Mouse (Mus musculus) left cerebral cortex, postnatal 14 days (tissue): ENCODE results near the gene Nmd3. TPM values are rescaled to one million over a fixed set of nuclear protein-coding genes. Genes with fewer than 3 reads are reported as not detected.

Experiments
- DNase-seq, 2 experiments: peaks; one replicate each; pipeline ENCODE4 v3.0.0; 2021 to 2022; ENCODE audit warnings: low spot score in 2 of 2, mixed read lengths in 1 of 2
- intact Hi-C: fragments of 180-260 bp; cut with DNase I; formaldehyde crosslinking; loops from one replicate; pipeline ENCODE4 v1.15.1; 2025
- long read RNA-seq, 2 experiments: library from polyadenylated mRNA; stranded (forward); transcript quantifications; one replicate each; pipeline ENCODE4 v2.0.0; 2021
- total RNA-seq, 2 experiments: library from RNA; stranded (reverse); gene quantifications; 2 replicates each; pipeline ENCODE4 v1.2.3; 2021

Nmd3 gene
- 10 to 100 TPM; 46.4 to 55.9 TPM for total RNA-seq
- long read RNA-seq, experiment 1, full-length matches to known transcripts, result 17 of 24 reads
- long read RNA-seq, experiment 1, partial matches to known transcripts, result 2 of 24 reads
- long read RNA-seq, experiment 1, other reads (novel, unspliced or antisense), result 5 of 24 reads
- long read RNA-seq, experiment 2, full-length matches to known transcripts, result 15 of 22 reads
- long read RNA-seq, experiment 2, partial matches to known transcripts, result 1 of 22 reads
- long read RNA-seq, experiment 2, other reads (novel, unspliced or antisense), result 6 of 22 reads

DNA sequence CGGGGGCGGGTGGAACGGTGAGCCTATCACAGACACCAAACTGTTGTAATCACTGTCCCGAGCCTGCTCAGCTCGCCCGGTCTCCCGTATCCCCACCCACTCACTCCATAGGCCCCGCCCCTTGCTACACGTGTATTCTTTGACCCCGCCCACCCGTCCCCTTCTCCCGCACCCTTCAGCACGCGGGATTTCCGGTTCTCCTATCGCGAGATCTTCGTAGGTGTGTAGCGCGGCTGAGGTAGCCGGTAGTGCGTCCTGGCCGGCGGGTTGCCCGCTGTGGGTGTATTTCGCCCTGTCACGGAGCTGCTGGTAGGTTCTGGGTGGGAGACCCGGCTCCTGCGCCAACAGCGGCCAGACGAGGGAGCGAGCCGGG lies at the start of gene Nmd3:
Gene Nmd3 (plus strand): TSS at position 172 of the 373 bp plus-strand sequence.
- intact Hi-C loops, result loop anchor here (5.0 to 10.0 kb wide), 3 partner anchors 124 to 627 kb away; partner anchors contain the start of genes B3galnt1 and Ppm1l
- peak; percentile 89 to 91 for DNase-seq

GRCm38 (mm10) chr3:69673351-69673750 lies 48.4 kb upstream of the Nmd3 start:
- intact Hi-C loops, result loop anchor here (5.0 kb wide), 1 partner anchor 76 kb away; the partner anchor contains the start of gene B3galnt1
- peak; percentile 8 to 42 for DNase-seq

DNA sequence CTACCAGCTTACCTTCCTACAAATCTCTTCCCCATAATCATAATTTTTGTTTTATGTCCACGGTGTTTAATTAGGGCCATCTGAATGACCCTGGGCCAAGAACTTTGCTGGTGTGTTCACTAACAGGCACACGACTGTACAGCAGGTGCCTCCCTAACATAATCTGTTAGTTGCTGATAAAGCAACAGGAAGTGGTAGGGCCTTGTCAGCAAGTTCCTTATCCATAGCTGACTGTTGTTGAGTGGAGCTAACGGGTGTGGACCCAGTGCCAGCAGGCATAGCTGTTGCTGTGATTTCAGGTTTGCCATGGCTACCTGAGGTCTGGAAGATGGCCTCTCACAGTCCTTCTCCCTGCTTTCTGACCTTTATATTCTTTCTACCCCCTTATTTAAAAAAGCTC lies 47.6 kb upstream of the Nmd3 start:
- intact Hi-C loops, result loop anchor here (5.0 kb wide), 1 partner anchor 77 kb away; the partner anchor contains the start of gene B3galnt1
- DNase-seq, result no peak

DNA sequence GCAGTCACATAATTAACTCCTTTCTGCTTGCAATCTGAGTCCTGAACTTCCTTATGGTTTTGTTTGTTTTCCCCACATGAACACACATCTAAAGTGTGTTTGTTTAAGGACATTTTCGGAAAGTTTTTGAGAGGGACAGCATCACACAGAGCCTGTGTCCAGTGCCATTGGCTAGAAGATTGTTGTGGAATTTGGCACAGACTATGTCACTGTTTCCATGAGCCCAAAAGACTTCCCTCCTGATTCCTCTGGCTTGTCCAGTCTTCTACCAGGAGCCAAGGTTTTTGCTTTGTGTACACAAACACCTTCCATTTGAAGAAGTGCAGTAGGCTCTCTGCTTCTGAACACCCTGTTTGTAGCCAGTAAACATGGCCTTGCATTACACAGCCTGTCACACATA lies 32.0 kb upstream of the Nmd3 start:
- intact Hi-C loops, result no loop called here
- DNase-seq, result no peak

DNA sequence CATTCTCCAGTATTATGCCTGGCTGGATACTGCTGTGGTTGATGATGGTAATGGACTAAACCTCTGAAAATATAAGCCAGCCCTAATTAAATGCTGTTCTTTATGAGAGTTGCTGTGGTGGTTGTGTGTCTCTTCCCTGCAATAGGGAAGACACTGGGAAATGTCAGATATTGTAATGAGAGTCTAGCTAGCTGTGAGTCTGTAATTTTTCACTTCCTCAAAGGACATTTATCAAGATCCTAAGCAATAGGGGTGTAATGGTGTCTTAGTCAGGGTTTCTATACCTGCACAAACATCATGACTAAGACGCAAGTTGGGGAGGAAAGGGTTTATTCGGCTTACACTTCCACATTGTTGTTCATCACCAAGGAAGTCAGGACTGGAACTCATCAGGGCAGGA lies 30.8 kb upstream of the Nmd3 start:
- intact Hi-C loops, result no loop called here

DNA sequence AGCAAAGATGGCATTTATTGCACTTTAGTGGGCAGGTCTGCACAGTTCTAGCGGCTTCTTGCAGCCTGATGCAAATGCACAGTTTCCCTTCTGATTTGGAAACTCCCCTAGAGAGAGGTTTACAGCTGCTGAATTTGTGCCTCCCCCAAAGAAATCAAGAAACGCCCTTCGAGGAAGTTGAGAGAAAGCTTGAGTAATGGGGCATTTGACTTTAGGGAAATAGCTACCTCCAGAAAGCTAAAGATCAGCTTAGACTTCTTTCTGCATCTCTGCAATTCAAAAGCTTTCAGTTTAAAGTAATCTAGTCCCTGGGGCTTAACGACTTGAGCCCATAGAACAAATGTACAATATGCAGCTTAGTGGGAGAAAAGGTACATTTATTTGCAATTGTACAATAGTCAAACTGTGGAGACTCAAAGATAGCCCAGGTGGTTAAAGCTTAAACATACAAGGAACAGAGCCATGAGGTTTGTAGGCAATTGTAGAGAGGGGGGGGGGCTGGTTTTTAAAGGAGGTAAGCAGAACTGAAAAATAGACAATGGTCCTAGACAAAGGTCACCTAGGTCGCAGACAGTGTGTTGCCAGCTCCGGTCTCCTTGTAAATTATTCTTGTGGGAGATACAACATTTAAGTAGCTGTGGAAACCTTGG lies 21.8 kb upstream of the Nmd3 start:
- intact Hi-C loops, result loop anchor here (5.0 to 10.0 kb wide), 2 partner anchors 105 to 213 kb away; partner anchors contain the start of gene B3galnt1
- no peak for DNase-seq

More for the DNA sequence above, 30.8 kb upstream of the Nmd3 start:
- no peak for DNase-seq

DNA sequence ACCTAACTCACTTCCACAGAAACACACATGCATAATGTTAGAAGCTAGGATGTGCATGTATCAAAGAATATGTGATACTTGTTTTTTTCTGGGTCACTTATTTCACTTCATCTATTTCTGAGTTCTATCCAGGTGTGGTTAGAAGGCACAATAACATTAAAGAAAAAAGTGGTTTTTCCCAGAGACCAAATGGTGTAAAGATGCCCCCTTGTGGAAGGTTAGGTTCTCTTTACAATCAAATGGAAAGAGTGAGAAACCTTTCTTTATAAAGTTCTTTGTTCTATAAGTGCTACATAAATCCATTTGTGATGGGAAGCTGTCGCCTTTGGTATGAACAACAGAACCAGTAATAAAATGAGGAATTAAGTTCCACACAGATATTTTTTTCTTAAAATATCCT lies 19.9 kb upstream of the Nmd3 start:
- DNase-seq, result peak; percentile 13 to 32
- intact Hi-C loops, result loop anchor here (5.0 to 10.0 kb wide), 2 partner anchors 107 to 215 kb away; partner anchors contain the start of gene B3galnt1

DNA sequence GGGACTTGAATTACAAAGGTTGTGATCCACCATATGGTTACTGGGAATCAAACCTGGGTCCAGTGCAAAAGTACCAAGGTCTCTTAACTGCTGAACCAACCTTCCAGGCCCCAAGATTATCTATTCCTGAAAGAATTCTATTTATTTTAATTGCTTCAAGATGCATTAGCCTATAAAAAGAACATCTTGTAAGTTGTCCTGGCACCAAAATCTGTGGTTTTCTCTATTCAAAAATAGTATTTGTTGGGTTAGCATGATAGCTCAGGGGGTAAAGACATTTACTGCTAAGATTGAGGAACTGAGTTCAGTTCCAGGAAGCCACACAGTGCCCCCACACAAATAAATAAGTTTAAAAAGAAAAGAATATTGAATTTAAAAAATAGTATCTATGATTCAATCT lies 19.4 kb upstream of the Nmd3 start:
- no peak for DNase-seq
- intact Hi-C loops, result loop anchor here (5.0 to 10.0 kb wide), 2 partner anchors 108 to 215 kb away; partner anchors contain the start of gene B3galnt1

- DNase-seq, result no peak
- intact Hi-C loops, result loop anchor here (5.0 to 10.0 kb wide), 2 partner anchors 114 to 472 kb away; partner anchors contain the start of gene B3galnt1
Measured at GRCm38 (mm10) chr3:69709043-69709929, 12.5 kb upstream of the Nmd3 start.

GRCm38 (mm10) chr3:69711907-69712600 lies 9.7 kb upstream of the Nmd3 start:
- DNase-seq, result no peak
- intact Hi-C loops, result no loop called here

- no peak for DNase-seq
- intact Hi-C loops, result no loop called here
Measured at GRCm38 (mm10) chr3:69717476-69717875, 4.3 kb upstream of the Nmd3 start.

DNA sequence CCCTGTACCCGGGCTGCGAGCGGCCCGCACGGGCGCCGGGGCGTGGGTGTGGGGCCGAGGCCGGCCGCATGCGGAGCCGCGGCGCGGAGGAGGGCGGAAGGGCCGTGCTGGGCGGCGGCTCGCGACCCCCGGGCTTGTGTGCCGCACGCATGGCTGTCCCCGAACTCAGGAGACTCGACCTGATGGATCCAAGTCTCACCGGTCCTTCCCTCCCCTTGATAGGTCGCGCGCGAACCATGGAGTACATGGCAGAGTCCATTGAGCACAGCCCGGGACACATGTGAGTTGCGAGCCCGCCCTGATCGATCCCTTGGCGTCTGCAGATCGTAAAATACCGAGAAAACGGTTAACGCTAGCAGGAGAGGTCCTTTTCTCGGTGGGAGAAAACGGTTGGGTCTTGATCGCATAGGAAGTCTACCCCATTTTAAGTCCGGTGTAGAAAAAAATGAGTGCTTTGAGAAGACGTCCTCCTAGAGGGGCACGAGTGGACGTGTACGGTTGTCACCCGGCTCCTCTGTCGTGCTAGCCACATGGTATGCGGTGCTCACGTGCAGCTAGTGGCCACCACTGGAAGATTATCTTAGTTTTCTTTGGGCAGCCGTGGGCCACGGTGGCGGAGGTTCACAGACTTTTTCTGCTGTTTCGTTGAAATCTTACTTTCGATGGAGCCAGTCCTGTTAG lies 542 bp downstream of the Nmd3 start:
- DNase-seq, result peak; percentile 28 to 62
- intact Hi-C loops, result loop anchor here (5.0 to 10.0 kb wide), 3 partner anchors 125 to 628 kb away; partner anchors contain the start of genes B3galnt1 and Ppm1l

GRCm38 (mm10) chr3:69723161-69723560 lies 1.4 kb downstream of the Nmd3 start:
- DNase-seq, result no peak
- intact Hi-C loops, result loop anchor here (5.0 to 10.0 kb wide), 3 partner anchors 126 to 628 kb away; partner anchors contain the start of genes B3galnt1 and Ppm1l

GRCm38 (mm10) chr3:69730930-69731329 lies 9.1 kb downstream of the Nmd3 start:
- intact Hi-C loops, result no loop called here
- DNase-seq, result no peak

- intact Hi-C loops, result no loop called here
- no peak for DNase-seq
Measured at GRCm38 (mm10) chr3:69733939-69734338, 12.2 kb downstream of the Nmd3 start.

GRCm38 (mm10) chr3:69755192-69755591 lies 33.4 kb downstream of the Nmd3 start:
- no peak for DNase-seq
- intact Hi-C loops, result no loop called here

GRCm38 (mm10) chr3:69755968-69756367 lies 34.2 kb downstream of the Nmd3 start:
- DNase-seq, result no peak
- intact Hi-C loops, result loop anchor here (2.0 kb wide), 1 partner anchor 143 kb away; no protein-coding TSS in a partner anchor

GRCm38 (mm10) chr3:69756499-69756898 lies 34.7 kb downstream of the Nmd3 start:
- intact Hi-C loops, result loop anchor here (2.0 kb wide), 1 partner anchor 142 kb away; no protein-coding TSS in a partner anchor
- DNase-seq, result peak; percentile 82
